Mouse (Mus musculus) heart, postnatal 10 days (tissue): ENCODE data around the gene Fam208b. TPM values are rescaled to one million over a fixed set of nuclear protein-coding genes. Genes with fewer than 3 reads are reported as not detected.

Experiments
- DNase-seq, 2 experiments: peaks; one replicate each; pipeline ENCODE4 v3.0.0; 2021
- intact Hi-C: fragments of 180-260 bp; cut with DNase I; formaldehyde crosslinking; loops from one replicate; pipeline ENCODE4 v1.15.1; 2025
- total RNA-seq, 2 experiments: library from RNA; stranded (reverse); gene quantifications; 2 replicates each; pipeline ENCODE4 v1.2.3; 2021

Fam208b gene
- 10 to 100 TPM; 16.4 to 17.9 TPM for total RNA-seq

GRCm38 (mm10) chr13:3610795-3611438 is at the start of gene Fam208b:
TSS of gene Fam208b (minus strand) at chr13:3611108.
- DNase-seq = peak; percentile 98 to 99
- intact Hi-C loops = loop anchor here (2.0 kb wide), 2 partner anchors 24 to 72 kb away; partner anchors contain the start of genes Asb13 and Gdi2

- DNase-seq = no peak
Observed at GRCm38 (mm10) chr13:3659163-3660160, 48.6 kb upstream of the Fam208b start.

GRCm38 (mm10) chr13:3654432-3654831 is 43.5 kb upstream of the Fam208b start:
- intact Hi-C loops = no loop called here
- no peak for DNase-seq

More at GRCm38 (mm10) chr13:3659163-3660160, 48.6 kb upstream of the Fam208b start:
- intact Hi-C loops = no loop called here

GRCm38 (mm10) chr13:3650569-3650968 is 39.7 kb upstream of the Fam208b start:
- intact Hi-C loops = no loop called here
- DNase-seq = no peak

GRCm38 (mm10) chr13:3646566-3646965 is 35.7 kb upstream of the Fam208b start:
- intact Hi-C loops = no loop called here
- no peak for DNase-seq

GRCm38 (mm10) chr13:3645919-3646318 is 35.0 kb upstream of the Fam208b start:
- intact Hi-C loops = no loop called here
- no peak for DNase-seq

- intact Hi-C loops = loop anchor here (5.0 kb wide), 1 partner anchor 238 kb away; no protein-coding TSS in a partner anchor
- no peak for DNase-seq
Observed at GRCm38 (mm10) chr13:3644871-3645270, 34.0 kb upstream of the Fam208b start.

- DNase-seq = no peak
- intact Hi-C loops = loop anchor here (5.0 kb wide), 1 partner anchor 235 kb away; no protein-coding TSS in a partner anchor
Observed at GRCm38 (mm10) chr13:3642538-3642937, 31.6 kb upstream of the Fam208b start.

- intact Hi-C loops = loop anchor here (5.0 kb wide), 1 partner anchor 235 kb away; no protein-coding TSS in a partner anchor
- peak; percentile 7 to 27 for DNase-seq
Observed at GRCm38 (mm10) chr13:3642049-3642448, 31.1 kb upstream of the Fam208b start.

- DNase-seq = peak in 1 of 2 experiments; percentile 13
- intact Hi-C loops = no loop called here
Observed at GRCm38 (mm10) chr13:3636797-3637196, 25.9 kb upstream of the Fam208b start.

- intact Hi-C loops = loop anchor here (2.0 kb wide), 1 partner anchor 24 kb away; the partner anchor contains the start of gene Fam208b
Observed at GRCm38 (mm10) chr13:3635076-3635475, 24.2 kb upstream of the Fam208b start.

GRCm38 (mm10) chr13:3633895-3634811 is 23.2 kb upstream of the Fam208b start, which contains the start of gene Asb13:
TSS of gene Asb13 (plus strand) at chr13:3634032.
- intact Hi-C loops = loop anchor here (2.0 kb wide), 1 partner anchor 23 kb away; the partner anchor contains the start of gene Fam208b

More at GRCm38 (mm10) chr13:3635076-3635475, 24.2 kb upstream of the Fam208b start:
- no peak for DNase-seq

GRCm38 (mm10) chr13:3633131-3633530 is 22.2 kb upstream of the Fam208b start:
- intact Hi-C loops = no loop called here
- no peak for DNase-seq

More at GRCm38 (mm10) chr13:3633895-3634811, 23.2 kb upstream of the Fam208b start, which contains the start of gene Asb13:
- DNase-seq = peak; percentile 85 to 87

GRCm38 (mm10) chr13:3632551-3632950 is 21.6 kb upstream of the Fam208b start:
- intact Hi-C loops = no loop called here

GRCm38 (mm10) chr13:3628102-3628501 is 17.2 kb upstream of the Fam208b start:
- intact Hi-C loops = no loop called here
- DNase-seq = no peak

More at GRCm38 (mm10) chr13:3632551-3632950, 21.6 kb upstream of the Fam208b start:
- no peak for DNase-seq

GRCm38 (mm10) chr13:3627139-3627538 is 16.2 kb upstream of the Fam208b start:
- intact Hi-C loops = no loop called here
- no peak for DNase-seq

GRCm38 (mm10) chr13:3610118-3610794 is 652 bp downstream of the Fam208b start:
- DNase-seq = peak in 1 of 2 experiments; percentile 68
- intact Hi-C loops = loop anchor here (2.0 kb wide), 2 partner anchors 25 to 71 kb away; partner anchors contain the start of genes Asb13 and Gdi2

- intact Hi-C loops = loop anchor here (2.0 kb wide), 2 partner anchors 25 to 71 kb away; partner anchors contain the start of genes Asb13 and Gdi2
- no peak for DNase-seq
Observed at GRCm38 (mm10) chr13:3609780-3610117, 1.2 kb downstream of the Fam208b start.

- intact Hi-C loops = loop anchor here (5.0 kb wide), 1 partner anchor 34 kb away; no protein-coding TSS in a partner anchor
- no peak for DNase-seq
Observed at GRCm38 (mm10) chr13:3596232-3596631, 14.7 kb downstream of the Fam208b start.
